Mouse (Mus musculus) ovary, postnatal 14 days (tissue): ENCODE measurements around the gene Mustn1.

Source experiments
- DNase-seq: peaks from one replicate; pipeline ENCODE4 v3.0.0; 2022; ENCODE audit warnings: low spot score

Gene Mustn1

DNA sequence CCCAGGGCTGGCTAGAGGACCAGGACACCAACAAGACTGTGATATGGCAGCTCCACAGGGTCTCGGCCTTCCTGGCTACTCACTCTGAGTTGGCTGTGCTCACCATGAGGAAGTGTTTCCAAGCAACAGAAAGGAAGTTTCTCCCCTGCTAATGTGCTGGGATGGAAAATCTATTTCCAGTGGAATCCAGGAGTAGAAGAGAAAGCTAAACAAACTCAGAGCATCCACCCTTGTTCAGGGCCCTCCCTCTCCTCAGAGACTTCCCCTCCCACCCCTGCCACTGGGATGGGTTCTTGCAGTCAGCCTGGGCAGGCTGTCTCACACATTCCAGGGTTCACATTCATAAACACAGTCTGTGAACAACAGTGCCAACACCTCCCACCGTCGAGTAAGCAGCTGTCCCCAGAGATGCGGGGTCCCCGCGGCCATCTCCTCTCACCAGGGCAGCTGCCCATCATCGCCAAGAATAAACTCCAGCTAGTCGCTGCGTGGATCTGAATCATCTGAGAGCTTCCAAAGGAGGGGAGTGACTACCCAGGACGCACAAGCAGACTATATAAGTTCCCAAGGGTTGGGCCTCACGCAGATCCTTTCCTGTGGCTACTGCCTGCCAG, at the start of gene Mustn1:
Gene Mustn1, plus strand, starts transcription at position 243 of the 614 bp plus-strand sequence.
- no peak for DNase-seq

GRCm38 (mm10) chr14:30837416-30837996, 41.5 kb upstream of the Mustn1 start:
- DNase-seq: no peak

DNA sequence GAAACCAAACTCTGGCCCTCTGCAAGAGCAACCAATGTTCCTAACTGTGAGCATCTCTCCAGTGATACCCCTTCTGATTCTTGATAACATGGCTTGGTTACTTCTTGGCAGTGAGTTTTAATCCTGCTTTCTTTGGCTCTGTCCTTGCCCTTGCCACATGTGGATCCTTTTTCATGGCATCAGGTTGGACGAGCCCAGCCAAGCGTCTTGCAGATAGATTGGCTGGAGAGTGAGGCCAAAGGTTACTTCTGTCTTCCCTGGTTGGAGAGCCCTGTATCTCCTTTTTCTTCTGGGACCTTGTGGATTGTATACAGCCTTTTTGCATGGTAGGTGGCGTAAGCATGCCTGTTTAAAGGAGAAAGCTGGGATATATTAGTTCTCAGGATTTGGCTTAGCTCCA, 35.3 kb upstream of the Mustn1 start:
- no peak for DNase-seq

DNA sequence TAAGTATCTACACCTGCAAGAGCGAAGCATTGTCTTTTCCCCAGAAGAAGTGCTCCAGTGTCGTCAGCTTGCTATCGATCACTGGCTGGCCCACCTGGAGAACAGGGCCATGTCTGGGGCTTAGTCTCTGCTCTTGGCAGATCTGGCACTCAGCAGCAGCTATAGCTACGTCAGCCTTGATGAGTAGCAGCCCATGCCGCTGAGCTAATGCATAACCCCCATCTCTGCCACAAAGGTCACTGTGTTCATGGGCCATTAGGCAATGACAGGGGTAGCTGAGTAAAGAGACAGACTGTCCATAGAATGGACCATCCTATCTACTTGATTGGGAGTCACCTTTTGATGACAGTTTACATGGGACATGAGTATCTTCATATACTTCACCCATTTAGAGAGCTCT, 28.5 kb upstream of the Mustn1 start:
- no peak for DNase-seq

DNA sequence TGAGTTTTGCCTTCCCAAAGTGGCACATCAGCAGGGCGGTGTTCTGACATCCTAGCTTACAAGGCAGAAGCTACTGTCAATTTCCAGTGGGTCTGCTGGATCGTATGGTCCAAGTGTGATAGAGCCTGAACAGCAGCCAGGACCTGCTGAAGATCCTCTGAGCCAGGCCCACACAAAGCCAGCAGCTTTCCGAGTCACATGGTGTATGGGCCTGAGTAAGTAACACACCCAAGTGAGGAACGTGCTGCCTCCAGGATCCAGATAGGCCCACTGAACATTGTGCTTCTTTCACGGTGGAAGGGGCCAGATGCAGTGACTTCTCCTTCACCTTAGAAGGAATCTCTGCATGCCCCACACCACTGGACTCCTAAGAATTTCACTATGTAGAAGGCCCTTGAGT, 26.7 kb upstream of the Mustn1 start:
- DNase-seq: no peak

GRCm38 (mm10) chr14:30855316-30855715, 23.7 kb upstream of the Mustn1 start:
- no peak for DNase-seq

GRCm38 (mm10) chr14:30856885-30857507, 22.0 kb upstream of the Mustn1 start:
- no peak for DNase-seq

DNA sequence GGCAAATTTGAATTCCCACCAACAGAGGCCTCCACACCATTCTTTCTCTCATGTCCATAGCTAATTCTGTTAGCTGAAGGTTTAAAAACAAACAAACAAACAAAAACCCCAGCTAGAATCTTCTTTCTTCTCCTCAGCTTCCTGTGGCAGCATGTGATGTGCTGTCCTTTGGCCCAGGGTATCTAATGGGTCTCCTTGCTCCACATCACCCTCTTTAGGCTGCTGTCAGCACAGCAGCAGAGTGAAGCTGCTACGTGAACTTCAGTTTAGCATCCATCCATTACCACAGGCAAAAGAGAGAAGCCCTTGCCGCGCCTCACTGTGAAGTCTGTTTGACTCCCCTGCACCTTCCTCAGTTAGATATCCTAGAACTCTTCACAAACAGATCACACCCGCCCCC, 21.0 kb upstream of the Mustn1 start:
- DNase-seq: no peak

DNA sequence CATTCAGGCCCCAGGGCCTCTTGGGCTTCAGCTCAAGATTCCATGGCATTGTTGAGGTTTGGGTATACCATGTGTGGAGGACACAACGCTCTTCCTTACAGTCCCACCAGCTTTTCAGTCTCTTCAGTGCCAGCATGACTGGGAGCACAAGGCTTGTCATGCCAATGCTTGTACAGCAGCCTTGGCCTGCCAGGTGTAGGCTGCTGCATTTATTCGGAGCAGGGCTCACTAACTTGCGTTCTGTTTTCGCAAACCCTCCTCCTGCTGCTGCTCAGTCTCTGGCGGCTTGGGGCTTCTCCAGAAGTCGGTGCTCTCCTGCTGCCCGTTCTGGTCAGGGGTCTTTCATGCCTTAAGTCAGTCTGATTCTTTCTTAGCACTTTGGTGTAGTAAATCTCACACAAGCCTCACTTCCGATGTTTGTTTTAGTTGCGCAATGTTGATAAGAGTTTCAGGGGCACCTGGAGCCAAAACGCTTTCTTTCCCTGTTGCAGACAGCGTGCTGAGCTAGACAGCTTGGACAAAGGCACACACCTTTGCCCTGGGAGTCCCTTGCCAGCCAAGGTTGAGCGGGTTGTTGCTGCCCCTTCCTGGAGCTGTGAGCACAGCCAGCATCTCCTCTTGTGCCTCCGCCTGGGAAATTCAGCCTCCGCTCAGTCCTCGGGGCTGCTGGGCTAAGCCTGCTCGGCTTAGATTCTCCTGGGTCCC, 17.4 kb upstream of the Mustn1 start:
- DNase-seq: no peak

DNA sequence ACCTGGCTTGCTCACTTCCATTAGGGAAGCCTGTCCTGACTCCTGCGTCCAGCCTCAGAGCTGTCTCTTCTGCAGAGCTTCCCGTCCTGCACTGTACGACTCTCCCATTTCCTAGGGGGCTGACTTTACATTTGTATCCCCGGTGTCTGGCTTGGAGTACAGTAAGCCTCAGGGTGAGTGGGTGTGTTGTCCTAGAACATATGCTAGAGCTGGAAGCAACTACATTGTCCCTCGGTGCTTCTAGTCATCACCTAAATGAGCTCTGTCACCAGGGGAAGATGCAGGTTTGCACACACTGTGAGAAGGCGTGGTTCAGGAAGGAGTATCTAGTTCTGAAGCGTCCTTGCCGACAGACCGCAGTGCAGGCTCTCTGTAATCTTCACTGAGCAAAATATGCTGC, 16.6 kb upstream of the Mustn1 start:
- no peak for DNase-seq

DNA sequence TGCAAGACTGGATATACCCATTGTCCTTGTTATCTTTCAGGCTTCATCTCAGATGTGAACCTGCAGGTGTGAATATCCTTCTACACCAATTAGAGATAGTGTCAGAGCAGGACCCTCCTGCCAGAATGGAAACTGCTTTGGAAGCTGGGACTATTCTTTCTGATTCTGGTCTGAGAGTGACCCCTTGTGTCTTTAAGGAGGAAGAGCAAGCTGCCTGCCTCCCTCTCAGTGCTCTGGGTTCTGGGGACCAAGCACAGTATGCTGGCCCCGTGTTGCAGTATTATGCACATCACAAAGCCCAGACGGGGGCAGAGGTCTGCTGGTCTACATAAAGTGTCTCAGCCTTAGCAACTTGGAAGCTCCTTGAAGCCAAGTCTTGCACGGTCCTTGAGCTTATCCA, 13.7 kb upstream of the Mustn1 start:
- DNase-seq: no peak

- peak; percentile 68 for DNase-seq
Measured at GRCm38 (mm10) chr14:30867042-30867441, 12.0 kb upstream of the Mustn1 start.

DNA sequence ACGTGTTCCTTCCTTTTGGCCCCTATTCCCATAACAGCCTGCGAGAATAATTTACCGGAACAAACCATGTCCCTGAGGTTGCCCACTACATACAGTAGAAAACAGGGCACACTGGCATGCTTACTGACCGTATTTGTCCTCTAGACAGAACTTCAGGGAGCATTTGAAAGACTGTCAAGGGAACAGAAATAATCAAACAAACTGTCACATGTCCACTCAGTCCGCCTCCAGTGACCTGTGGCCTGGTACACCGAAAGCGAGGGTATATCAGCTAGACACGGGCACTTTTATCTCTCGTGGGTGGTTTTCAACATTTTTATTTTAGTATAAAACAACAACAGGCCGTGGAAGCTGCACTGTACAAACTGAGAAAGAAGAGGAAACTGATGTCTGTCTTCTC, 10.2 kb upstream of the Mustn1 start:
- DNase-seq: no peak

DNA sequence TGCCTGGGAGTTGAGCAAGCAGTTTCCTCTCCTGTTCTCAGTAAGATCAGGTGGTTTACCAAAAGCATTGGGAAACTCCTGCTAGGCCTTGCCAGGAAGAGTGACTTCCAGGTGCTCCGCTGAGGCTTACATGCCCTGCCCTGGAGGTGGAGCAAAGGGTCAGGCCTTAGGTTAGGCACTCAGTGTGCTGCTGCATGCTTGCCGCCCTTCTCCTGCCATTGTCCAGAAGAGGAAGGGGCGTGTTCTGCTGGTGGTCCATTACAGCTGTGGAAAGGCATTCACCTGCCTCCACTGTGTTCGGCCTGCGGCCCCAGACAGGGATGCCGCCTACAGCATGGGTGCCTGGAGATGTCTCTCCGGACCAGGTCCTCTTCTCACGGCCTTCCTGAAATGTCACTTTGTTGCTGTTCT, 9.6 kb upstream of the Mustn1 start:
- DNase-seq: no peak

DNA sequence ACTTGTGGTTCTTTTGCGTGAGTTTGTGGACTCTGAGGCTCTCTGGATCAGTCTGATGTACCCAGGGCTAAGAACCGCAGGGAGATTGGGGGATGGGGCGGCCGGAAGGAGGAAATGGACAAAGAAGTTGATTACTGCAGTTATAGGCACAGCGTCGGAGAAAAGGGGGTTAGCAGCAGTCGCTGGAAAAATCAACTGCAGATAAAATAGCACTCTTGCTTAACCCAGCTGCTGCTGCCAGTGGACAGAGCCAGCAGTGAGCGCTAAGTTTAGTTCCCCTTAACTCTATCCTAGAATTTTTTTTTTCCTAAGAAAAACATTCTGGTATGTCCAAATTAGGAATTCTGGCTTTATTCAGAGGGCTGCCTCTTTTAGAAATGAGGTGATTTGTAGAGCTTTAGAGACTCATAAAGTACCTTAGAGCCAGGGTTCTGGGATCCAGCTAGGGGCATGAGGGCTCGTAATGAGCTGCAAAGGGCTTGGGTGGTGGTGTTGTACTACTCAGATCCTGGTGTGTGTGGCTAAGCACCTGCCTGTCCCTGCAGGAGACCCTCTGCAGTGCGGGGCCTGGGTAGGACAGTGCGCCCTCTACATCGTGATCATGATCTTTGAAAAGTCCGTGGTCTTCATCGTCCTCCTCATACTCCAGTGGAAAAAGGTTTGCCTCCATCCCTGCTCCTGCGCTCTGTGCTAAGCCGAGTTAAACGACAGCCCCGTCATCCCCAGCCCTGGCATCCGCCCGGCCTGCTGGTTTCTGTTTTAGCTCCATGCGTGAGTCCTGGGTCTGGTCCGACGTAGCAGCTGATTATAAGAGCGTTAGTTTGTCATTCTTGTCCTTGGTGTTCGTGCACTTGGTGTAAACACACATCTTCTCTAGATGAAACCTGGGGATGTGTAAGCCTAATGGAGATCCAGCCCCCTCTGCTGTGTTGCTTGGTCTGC, 8.5 kb upstream of the Mustn1 start:
- no peak for DNase-seq

GRCm38 (mm10) chr14:30874095-30874700, 4.8 kb upstream of the Mustn1 start:
- no peak for DNase-seq

DNA sequence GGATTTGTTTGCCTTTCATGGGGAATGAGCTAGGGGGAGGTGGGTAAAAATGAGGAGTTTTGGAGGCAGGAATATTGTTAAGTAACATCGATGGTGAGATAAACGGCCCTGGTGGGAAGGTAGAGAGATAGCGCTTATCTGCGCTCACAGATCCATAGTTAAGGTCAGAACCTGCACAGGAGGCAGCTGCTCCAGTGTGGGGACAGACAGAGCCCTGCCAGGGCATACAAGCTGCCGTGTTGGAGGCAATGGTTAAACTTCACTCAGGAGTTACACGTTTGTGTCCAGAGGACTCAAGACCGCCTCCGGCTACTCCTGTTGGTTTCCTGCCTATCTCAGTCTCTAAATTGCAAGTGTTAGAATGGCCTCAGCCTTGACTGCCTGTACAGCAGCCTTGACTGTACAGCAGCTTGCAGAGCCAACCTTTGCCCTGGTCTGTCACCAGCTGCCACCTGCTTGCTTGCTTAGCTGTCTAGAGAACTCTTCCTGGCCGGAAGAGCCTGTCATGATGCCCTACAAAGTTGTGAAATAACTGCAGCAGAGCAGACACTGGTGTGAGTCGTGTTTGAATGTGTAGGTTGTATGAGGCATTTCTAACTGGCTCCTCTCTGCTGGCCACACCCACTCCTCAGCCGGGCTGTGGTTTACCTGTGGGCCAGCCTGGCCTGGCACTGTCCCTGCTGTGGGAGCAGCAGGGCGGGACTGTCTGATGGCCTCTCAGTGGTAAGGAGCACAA, 3.7 kb upstream of the Mustn1 start:
- no peak for DNase-seq

DNA sequence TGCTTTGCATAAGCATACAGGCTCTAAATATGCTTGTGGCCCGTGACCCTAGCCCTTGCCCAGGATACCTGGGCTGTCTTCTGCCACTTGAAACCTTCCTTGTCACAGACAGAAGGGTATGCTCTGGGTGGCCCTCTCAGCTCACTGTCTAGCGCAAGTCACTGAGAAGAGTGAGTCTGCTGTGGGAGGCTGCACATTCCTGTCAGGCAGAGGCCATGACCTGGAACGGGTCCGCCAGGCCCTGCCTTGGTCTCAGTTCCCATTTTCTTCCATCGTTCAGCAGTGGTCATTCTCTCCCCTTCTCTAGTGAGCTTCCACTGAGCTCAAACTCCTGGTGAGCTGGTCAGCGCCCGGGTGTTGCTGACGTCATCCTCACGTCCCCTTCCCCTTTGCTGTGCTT, 3.0 kb upstream of the Mustn1 start:
- DNase-seq: no peak

DNA sequence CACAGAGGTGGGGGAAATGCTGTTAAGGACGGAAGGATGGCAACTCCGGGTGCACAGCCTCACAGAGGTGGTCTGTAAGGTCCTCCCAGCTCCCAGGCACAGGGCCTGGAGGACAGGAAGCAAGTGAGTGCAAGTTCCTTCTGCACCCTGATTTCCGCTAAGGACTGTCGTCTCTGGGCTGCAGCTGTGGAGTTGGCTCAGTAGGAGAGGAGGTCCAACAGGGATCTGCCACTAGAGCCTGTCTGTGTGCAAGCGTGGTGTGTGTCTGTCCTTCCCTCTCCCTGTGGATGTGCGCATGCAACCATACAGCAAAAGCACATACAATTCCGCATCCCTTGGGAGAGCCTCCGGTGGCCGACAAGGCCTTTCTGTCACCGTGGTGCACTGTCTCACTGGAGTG, 2.5 kb upstream of the Mustn1 start:
- DNase-seq: no peak

DNA sequence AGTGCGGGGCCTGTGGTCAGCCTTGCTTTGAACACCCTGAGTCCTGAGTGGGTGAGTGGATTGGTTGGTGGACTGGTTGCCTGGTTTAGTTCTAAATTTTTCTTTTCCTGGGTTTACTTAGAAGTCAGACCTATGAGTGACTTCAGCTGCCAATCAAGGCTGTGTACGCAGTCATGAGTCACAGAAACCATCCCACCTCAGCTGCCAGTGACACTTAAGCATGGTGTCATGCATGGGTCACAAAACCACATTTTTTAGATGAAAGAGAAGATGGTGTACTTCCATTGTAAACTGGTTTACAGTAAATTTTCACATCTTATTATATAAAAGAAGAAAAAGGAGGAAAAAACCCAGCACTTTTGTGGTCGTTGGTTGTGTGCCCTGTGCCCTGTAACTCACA, 1.2 kb upstream of the Mustn1 start:
- no peak for DNase-seq

DNA sequence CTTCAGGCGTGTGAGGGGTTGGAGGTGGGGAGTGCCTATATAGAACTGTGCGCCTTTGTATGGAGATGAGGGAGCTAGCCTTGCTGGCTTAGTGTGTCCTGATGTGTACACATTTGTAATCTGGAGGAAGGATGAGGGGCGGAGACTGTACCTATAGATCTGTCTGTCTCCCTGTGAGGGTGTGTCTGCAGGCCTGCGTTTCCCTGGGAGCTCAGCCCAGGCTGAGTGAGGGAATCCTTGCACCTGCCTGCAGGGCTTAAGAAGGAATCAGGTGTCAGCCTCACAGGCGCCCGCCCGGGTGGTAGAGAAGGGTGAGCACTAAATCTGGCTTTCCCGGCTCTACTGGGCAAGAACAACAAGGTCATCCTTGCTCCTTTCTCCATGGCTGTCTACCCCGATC, 794 bp downstream of the Mustn1 start:
- no peak for DNase-seq
